Mouse (Mus musculus) bone marrow, adult 2 months (tissue): ENCODE data around the gene Dysf. TPM values are rescaled to one million over a fixed set of nuclear protein-coding genes. Genes with fewer than 3 reads are reported as not detected.
"Not testable (repeated sequence)": the region's sequence is repeated elsewhere in the genome, so short reads cannot be mapped to it uniquely, and the experiment has no call there.

Experiments
- H3K27ac ChIP-seq: fragments of 200-500 bp; 2 replicates; pipeline ENCODE4 v1.5.1; 2012; ENCODE audit warnings: low read depth, mild to moderate bottlenecking, control low read depth, inconsistent platforms, low read length; ENCODE audit not compliant: control insufficient read depth, poor library complexity, insufficient read depth
- H3K4me1 ChIP-seq: fragments of 200-500 bp; 2 replicates; pipeline ENCODE4 v1.6.1; 2011; ENCODE audit warnings: low read length; ENCODE audit not compliant: control insufficient read depth, insufficient read depth
- H3K4me3 ChIP-seq: fragments of 200-500 bp; replicated peaks from 2 replicates; pipeline ENCODE3; 2011; ENCODE audit warnings: mild to moderate bottlenecking, low read depth, low read length, control low read depth; ENCODE audit not compliant: control insufficient read depth
- CTCF ChIP-seq: fragments of 200-500 bp; IDR thresholded peaks from 2 replicates; pipeline ENCODE4 v1.5.1; 2011; ENCODE audit warnings: low read length, control low read depth; ENCODE audit not compliant: control insufficient read depth, insufficient read depth
- POLR2A ChIP-seq: fragments of 200-500 bp; IDR thresholded peaks from 2 replicates; pipeline ENCODE4 v1.6.1; 2011; ENCODE audit warnings: low read depth, mild to moderate bottlenecking, control low read depth, low read length, borderline replicate concordance; ENCODE audit not compliant: control insufficient read depth
- WGBS: fragments of 180-500 bp; shearing (Covaris S2); methylation state at CpG from one replicate; pipeline ENCODE4 v1.1.7; 2018; 5-methylcytosine and 5-hydroxymethylcytosine counted together
- polyA plus RNA-seq: library from polyadenylated mRNA; stranded (reverse); fragments of >200 nt; gene quantifications from 2 replicates; pipeline ENCODE4 v1.2.4, GENCODE M21; 2011; ENCODE audit warnings: low replicate concordance; ENCODE audit not compliant: missing spikeins, insufficient read depth, insufficient read length

Dysf gene
- polyA plus RNA-seq = 4.9 and 8.9 TPM in 2 replicates

DNA sequence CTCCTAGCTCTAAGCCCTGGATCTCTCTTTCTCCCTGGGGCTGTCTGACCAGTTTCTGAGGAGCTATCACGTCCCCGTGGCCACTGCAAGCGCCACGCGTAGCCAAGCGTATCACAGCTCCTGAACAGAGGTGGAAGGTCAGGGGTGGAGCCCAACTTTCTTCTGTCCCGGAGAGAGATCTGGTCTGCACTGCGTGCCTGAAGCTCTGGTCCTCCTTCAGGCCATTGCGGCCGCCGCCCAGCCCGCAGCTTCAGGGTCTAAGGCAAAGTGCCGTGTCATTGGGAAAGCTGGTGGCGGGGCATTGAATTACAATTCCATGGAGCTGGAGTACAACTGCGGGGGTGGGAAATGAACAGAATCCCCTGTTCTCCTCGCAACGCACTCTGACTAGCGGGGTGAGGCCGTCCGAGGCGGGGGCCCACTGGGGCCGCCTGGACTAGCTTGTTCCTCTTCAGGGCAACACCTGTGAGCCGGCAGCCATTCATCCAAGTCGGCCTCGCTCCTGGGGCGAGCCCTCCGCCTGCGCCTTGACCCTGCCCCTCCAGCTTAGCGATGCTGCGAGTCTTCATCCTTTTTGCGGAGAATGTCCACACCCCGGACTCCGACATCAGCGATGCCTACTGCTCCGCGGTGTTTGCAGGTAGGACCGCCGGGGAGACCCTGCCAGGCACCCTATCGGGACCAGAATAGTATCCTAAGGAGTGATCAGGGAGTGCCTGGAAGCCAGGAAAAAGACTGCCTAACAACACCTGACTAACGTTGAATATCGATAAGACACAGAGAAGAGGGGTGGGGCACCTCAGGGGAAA, at the start of gene Dysf:
Dysf (plus strand) TSS at position 228 of the 809 bp plus-strand sequence.
- no peak within 1 kb of the TSS for H3K27ac ChIP-seq
- TF ChIP-seq POLR2A (no peak), CTCF (no peak)
- no peak within 1 kb of the TSS for H3K4me3 ChIP-seq
- 3% methylated on average over 41 of the region's 41 CpGs for WGBS
- no peaks in the 10 kb centered on the region for H3K4me1 ChIP-seq

DNA sequence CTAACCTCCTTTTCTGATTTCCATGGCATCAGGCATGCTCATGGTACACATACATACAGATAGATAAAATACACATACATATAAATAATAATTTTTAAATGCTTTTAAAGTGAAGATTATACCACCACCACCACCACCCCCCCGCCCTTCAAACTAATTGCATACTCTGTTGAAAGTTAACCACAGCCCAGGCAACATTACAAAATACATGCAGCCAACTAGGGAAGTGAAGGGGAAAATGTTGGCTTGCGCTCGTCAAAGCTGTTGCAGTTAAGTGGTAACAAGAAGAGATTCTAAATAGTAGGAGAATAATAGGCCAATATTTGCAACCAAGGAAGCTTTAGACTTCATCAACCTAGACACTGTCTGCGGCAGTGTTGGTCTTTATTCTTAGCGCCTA, 20.7 kb upstream of the Dysf start:
- Histone ChIP-seq H3K4me1 (peaks cover 1% of the 10 kb centered on the region; the same call in 1 of the 2 replicates), H3K27ac (no peak overlapping the region), H3K4me3 (no peak overlapping the region)
- TF ChIP-seq POLR2A = no peak
- TF ChIP-seq CTCF = no peak
- 56% methylated on average over 5 of the region's 5 CpGs for WGBS

DNA sequence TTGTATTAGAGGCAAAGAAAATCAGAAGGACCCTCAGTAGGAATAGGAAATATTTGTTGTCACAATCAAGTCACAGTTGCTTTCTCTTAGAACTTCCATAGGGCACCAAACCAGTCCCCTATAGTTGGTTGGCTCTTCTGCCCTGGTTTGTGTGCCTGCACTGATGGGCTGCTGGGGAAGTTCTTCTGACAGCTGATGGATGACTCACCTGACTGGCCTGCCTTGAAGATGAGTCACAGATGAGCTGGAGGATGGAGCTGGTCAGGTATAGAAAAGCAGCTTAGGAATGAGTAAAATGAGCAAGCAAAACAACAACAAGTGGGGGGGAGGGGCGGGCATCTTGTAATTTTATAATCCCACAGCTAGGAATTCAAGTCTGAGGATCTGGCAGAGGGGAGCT, 5.7 kb upstream of the Dysf start:
- WGBS = 53% methylated on average over 1 of the region's 1 CpGs
- Histone ChIP-seq H3K27ac (no peak overlapping the region), H3K4me3 (no peak overlapping the region), H3K4me1 (no peaks in the 10 kb centered on the region)
- TF ChIP-seq POLR2A = no peak
- TF ChIP-seq CTCF = no peak

GRCm38 (mm10) chr6:84004295-84004694, 4.1 kb upstream of the Dysf start:
- Histone ChIP-seq H3K4me1 (no peaks in the 10 kb centered on the region), H3K27ac (no peak overlapping the region), H3K4me3 (no peak overlapping the region)
- WGBS = 77% methylated on average over 4 of the region's 4 CpGs
- TF ChIP-seq POLR2A (no peak), CTCF (no peak)

GRCm38 (mm10) chr6:84009172-84009872, 932 bp downstream of the Dysf start:
- Histone ChIP-seq H3K4me3 (no peak overlapping the region), H3K27ac (no peak overlapping the region), H3K4me1 (no peaks in the 10 kb centered on the region)
- no peak for TF ChIP-seq POLR2A
- 41% methylated on average over 8 of the region's 8 CpGs for WGBS

- TF ChIP-seq CTCF (no peak), POLR2A (no peak)
- H3K4me1 ChIP-seq = no peaks in the 10 kb centered on the region
- WGBS = 69% methylated on average over 4 of the region's 4 CpGs
- no peak overlapping the region for H3K4me3 ChIP-seq
- H3K27ac ChIP-seq = no peak overlapping the region
Observed at GRCm38 (mm10) chr6:84009915-84010302, 1.5 kb downstream of the Dysf start.

- Histone ChIP-seq H3K4me3 (no peak overlapping the region), H3K4me1 (no peaks in the 10 kb centered on the region), H3K27ac (no peak overlapping the region)
- TF ChIP-seq CTCF = no peak
- no peak for TF ChIP-seq POLR2A
- 69% methylated on average over 8 of the region's 8 CpGs for WGBS
Observed at GRCm38 (mm10) chr6:84010303-84011225, 2.2 kb downstream of the Dysf start.

DNA sequence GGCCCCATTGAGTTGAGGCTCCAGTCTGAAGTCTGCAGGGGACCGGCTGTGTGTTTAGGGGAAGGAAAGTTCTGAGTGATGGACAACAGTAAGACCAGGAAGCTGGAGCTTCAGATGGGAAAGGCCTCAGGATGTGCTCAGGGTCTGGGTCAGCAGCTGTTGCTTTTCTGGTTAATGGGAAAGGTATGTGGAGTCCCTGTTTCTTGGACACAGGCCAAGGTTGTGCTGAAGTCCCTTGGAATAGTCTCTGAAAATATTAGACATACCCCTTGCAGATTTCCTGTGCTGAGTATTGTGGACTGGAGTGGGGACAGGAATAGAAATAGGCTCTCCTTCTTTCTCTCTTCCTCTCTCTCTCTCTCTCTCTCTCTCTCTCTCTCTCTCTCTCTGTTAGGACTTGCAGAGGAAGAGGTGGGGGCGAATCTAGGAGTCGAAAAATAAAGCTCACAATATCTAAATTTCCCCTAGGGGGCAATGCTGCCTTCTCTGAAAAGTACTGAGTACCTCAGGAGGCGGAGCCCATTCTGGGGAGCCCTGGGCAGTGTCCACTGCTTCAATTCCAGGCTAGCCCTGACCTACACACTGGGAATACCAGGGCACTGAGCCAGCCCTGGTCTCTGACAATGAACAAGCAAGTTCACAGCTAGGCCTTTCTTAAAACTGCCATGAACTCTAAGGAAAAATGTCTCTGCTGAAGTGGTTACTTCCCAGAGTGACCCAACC, 6.7 kb downstream of the Dysf start:
- H3K4me3 ChIP-seq, H3K4me1 ChIP-seq, H3K27ac ChIP-seq: not testable (repeated sequence)
- WGBS = 33% methylated on average over 4 of the region's 4 CpGs
